Mouse (Mus musculus) lung, adult 2 months (tissue): ENCODE measurements around the gene Pop7. TPM values are rescaled to one million over a fixed set of nuclear protein-coding genes. Genes with fewer than 3 reads are reported as not detected.

Experiments used
- DNase-seq: peaks from one replicate; pipeline ENCODE4 v3.0.0; 2022
- H3K4me1 ChIP-seq: fragments of 200-500 bp; 2 replicates; pipeline ENCODE4 v1.6.1; 2011; ENCODE audit warnings: low read length; ENCODE audit not compliant: control insufficient read depth, insufficient read depth
- H3K4me3 ChIP-seq: fragments of 200-500 bp; replicated peaks from 2 replicates; pipeline ENCODE3; 2011; ENCODE audit warnings: low read depth, mild to moderate bottlenecking, control low read depth, low read length; ENCODE audit errors: extremely low read depth
- CTCF ChIP-seq: fragments of 200-500 bp; IDR thresholded peaks from 2 replicates; pipeline ENCODE4 v1.5.1; 2011; ENCODE audit warnings: mild to moderate bottlenecking, low read length, control low read depth; ENCODE audit not compliant: insufficient read depth
- POLR2A ChIP-seq: fragments of 200-500 bp; IDR thresholded peaks from 2 replicates; pipeline ENCODE4 v1.6.1; 2011; ENCODE audit warnings: low read depth, mild to moderate bottlenecking, control low read depth, low read length, borderline replicate concordance; ENCODE audit errors: extremely low read depth
- WGBS: fragments of 180-500 bp; shearing (Covaris S2); methylation state at CpG from one replicate; pipeline ENCODE4 v1.1.7; 2018; 5-methylcytosine and 5-hydroxymethylcytosine counted together
- polyA plus RNA-seq: library from polyadenylated mRNA; depleted of rRNA; stranded (reverse); fragments of >200 nt; gene quantifications from 2 replicates; pipeline ENCODE4 v1.2.3, GENCODE M21; 2012; rRNA removed

The Pop7 gene
- polyA plus RNA-seq, 1 experiment, result 28.4 TPM

DNA sequence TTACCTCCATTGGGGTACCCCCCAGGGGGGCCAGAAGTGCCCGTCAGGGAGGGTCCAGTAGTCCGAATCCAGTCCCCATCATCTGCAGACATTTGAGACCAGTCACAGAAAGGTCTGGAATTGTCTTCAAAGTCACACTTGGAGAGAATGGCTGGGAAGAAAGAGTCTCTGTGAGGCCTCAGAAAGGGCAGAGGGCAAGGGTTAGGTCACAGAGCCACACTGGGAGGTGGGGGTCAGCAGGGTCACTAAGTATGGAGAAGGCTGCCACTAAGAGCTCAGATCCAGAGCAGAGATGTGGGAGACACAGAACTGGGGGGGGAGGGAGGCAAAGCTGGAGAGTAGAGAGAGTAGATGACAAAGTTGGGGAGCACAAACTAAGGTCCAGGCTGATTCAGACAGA is 28.0 kb downstream of the Pop7 start:
- no peaks in the 10 kb centered on the region for H3K4me1 ChIP-seq
- no peak for TF ChIP-seq CTCF
- no peak for TF ChIP-seq POLR2A
- WGBS, result 63% methylated on average over 2 of the region's 2 CpGs
- no peak for DNase-seq
- no peak overlapping the region for H3K4me3 ChIP-seq

DNA sequence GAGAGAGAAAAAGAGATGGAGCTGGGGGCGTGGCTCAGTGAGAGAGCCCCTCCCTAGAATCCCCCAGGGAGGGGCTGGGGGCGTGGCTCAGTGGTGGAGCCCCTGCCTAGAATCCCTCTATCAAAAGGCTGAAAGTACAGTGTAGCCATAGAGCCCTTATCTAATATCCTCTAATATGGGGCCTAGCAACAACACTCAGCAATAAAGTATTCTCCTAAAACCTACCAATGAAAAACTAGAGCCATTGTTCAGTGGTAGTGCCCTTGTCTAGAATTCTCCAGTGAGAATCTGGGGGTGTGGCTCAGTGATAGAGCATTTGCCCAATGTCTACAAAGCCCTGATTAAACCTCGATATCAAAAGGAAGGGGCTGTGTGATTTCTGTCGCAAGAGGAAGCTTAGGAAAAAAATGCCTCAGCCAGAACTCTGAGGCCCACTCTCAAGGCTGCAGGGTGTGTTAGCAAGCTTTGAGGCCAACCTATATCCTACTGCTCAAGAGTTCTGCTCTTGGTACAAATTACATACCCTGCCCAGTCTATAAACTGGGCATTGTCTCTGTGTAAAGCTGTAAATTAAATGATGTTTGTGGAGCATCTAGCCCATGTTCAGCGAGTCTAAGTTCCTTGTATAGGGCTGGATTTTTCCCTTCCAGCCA is 29.9 kb downstream of the Pop7 start:
- no peak overlapping the region for H3K4me3 ChIP-seq
- TF ChIP-seq CTCF, result no peak
- no peak for TF ChIP-seq POLR2A
- H3K4me1 ChIP-seq, result no peaks in the 10 kb centered on the region
- 48% methylated on average over 5 of the region's 5 CpGs for WGBS
- DNase-seq, result no peak

GRCm38 (mm10) chr5:137466946-137467345 is 35.4 kb downstream of the Pop7 start:
- DNase-seq, result no peak
- no peak for TF ChIP-seq CTCF
- WGBS, result 90% methylated on average over 6 of the region's 6 CpGs
- no peaks in the 10 kb centered on the region for H3K4me1 ChIP-seq
- H3K4me3 ChIP-seq, result no peak overlapping the region

DNA sequence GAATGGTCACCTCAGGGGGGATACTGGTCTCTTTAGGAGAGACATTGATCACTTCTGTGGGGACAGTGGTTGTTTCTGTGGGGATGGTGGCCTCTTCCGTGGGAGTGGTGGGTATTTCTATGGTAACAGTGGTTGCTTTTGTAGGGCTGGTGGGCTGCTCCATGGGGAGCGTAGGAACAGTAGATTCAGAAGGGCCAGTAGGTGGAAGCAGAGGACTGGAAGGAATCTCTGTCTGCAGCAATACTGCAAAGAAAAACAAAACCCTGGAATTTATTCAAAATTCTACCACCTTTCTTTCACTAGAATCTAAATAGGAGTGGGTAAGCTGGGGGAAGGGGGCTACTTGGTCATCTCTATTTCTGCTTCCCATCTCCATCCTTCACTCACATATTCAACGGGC is 37.3 kb downstream of the Pop7 start:
- WGBS, result 39% methylated on average over 3 of the region's 3 CpGs
- TF ChIP-seq CTCF (no peak), POLR2A (no peak)
- DNase-seq, result no peak
- Histone ChIP-seq H3K4me3 (no peak overlapping the region), H3K4me1 (no peaks in the 10 kb centered on the region)

- TF ChIP-seq POLR2A (no peak), CTCF (no peak)
- no peak overlapping the region for H3K4me3 ChIP-seq
- peak; percentile 31 for DNase-seq
- 49% methylated on average over 7 of the region's 7 CpGs for WGBS
- peaks cover 2% of the 10 kb centered on the region; the same call in 1 of the 2 replicates for H3K4me1 ChIP-seq
Measured at GRCm38 (mm10) chr5:137455866-137456591, 46.3 kb downstream of the Pop7 start.

DNA sequence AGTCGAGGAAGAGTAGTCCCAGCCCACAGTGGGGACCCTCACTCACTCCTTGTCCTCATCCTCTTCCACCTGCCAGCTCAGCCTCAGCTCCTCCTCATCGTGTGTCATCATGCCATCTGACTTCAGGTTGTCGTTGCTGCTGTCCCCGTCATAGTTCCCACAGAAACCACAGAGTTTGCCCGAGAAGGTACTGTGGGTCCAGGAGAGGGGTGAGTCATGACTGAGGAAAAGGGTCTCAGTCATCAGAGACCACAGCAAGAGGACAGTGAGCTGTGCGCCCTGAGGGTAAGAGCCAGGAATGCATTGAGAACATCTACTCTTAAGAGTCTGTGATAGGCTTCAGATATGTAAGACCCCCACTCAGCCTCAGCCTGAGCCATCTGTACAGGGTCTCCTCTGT is 47.1 kb downstream of the Pop7 start:
- H3K4me1 ChIP-seq, result peaks cover 2% of the 10 kb centered on the region; the same call in 1 of the 2 replicates
- WGBS, result 50% methylated on average over 6 of the region's 6 CpGs
- no peak overlapping the region for H3K4me3 ChIP-seq
- DNase-seq, result no peak
- TF ChIP-seq CTCF, result no peak
- no peak for TF ChIP-seq POLR2A

Other genes starting within 250 kb of the Pop7 start
- 2.0 and 3.3 TPM in 2 replicates for gene Ache, start 215.0 kb downstream of the Pop7 start, polyA plus RNA-seq
- gene Ufsp1, start 207.9 kb downstream of the Pop7 start, polyA plus RNA-seq, result 7.0 and 7.1 TPM in 2 replicates
- 107 and 136 TPM in 2 replicates for gene Srrt, start 194.8 kb downstream of the Pop7 start, polyA plus RNA-seq
- gene Trip6, start 188.1 kb downstream of the Pop7 start, polyA plus RNA-seq, result 52.6 and 55.2 TPM in 2 replicates
- gene Slc12a9, start 168.9 kb downstream of the Pop7 start, polyA plus RNA-seq, result 22.5 and 24.1 TPM in 2 replicates
- 105 and 123 TPM in 2 replicates for gene Ephb4, start 152.4 kb downstream of the Pop7 start, polyA plus RNA-seq
- gene Zan, start 25.5 kb downstream of the Pop7 start, polyA plus RNA-seq, result 0.45 and 0.83 TPM in 2 replicates
- 37.0 and 45.3 TPM in 2 replicates for gene Gigyf1, start 16.0 kb upstream of the Pop7 start, polyA plus RNA-seq
- gene Epo, start 30.7 kb upstream of the Pop7 start, polyA plus RNA-seq, result not detected in 2 replicates
- 1,063 and 1,258 TPM in 2 replicates for gene Gnb2, start 31.0 kb upstream of the Pop7 start, polyA plus RNA-seq
- gene Actl6b, start 51.0 kb upstream of the Pop7 start, polyA plus RNA-seq, result 0.07 TPM in 1 of 2 replicates, not detected in the other
- gene Tfr2, start 67.3 kb upstream of the Pop7 start, polyA plus RNA-seq, result 0.54 and 0.69 TPM in 2 replicates
- gene Mospd3, start 98.5 kb upstream of the Pop7 start, polyA plus RNA-seq, result 89.1 and 103 TPM in 2 replicates
- 280 and 290 TPM in 2 replicates for gene Pcolce, start 111.3 kb upstream of the Pop7 start, polyA plus RNA-seq
- gene Fbxo24, start 126.5 kb upstream of the Pop7 start, polyA plus RNA-seq, result 0.89 and 1.0 TPM in 2 replicates
- gene Lrch4, start 126.6 kb upstream of the Pop7 start, polyA plus RNA-seq, result 79.4 and 105 TPM in 2 replicates
- 63.8 and 65.2 TPM in 2 replicates for gene Gm20605, start 126.7 kb upstream of the Pop7 start, polyA plus RNA-seq
- gene Sap25, start 138.8 kb upstream of the Pop7 start, polyA plus RNA-seq, result 150 and 162 TPM in 2 replicates
- gene Irs3, start 143.2 kb upstream of the Pop7 start, polyA plus RNA-seq, result 3.6 and 4.4 TPM in 2 replicates
- 22.4 and 24.3 TPM in 2 replicates for gene Agfg2, start 182.2 kb upstream of the Pop7 start, polyA plus RNA-seq
- gene Nyap1, start 239.1 kb upstream of the Pop7 start, polyA plus RNA-seq, result 2.3 and 2.4 TPM in 2 replicates
- 103 and 110 TPM in 2 replicates for gene Tsc22d4, start 243.2 kb upstream of the Pop7 start, polyA plus RNA-seq